Mouse (Mus musculus): Measurements from ENCODE around the gene Bclaf3.

Gene Bclaf3

GRCm38 (mm10) chrX:159626907-159627587 lies 100.6 kb downstream of the Bclaf3 start, which contains the start of gene Sh3kbp1:
Gene Sh3kbp1 (plus strand): TSS chrX:159627272.
- DNase-seq (ENCODE audit: low spot score), result peak; percentile 57

- peak; percentile 4 for DNase-seq (ENCODE audit: low spot score)
Observed at GRCm38 (mm10) chrX:159627588-159628566, 101.4 kb downstream of the Bclaf3 start.

- DNase-seq (ENCODE audit: low spot score), result no peak
Observed at GRCm38 (mm10) chrX:159628629-159629028, 102.1 kb downstream of the Bclaf3 start.

- no peak for DNase-seq (ENCODE audit: low spot score)
Observed at GRCm38 (mm10) chrX:159629203-159629602, 102.7 kb downstream of the Bclaf3 start.

- no peak for DNase-seq (ENCODE audit: low spot score)
Observed at GRCm38 (mm10) chrX:159638500-159639227, 112.2 kb downstream of the Bclaf3 start.

GRCm38 (mm10) chrX:159639991-159640390 lies 113.5 kb downstream of the Bclaf3 start:
- DNase-seq (ENCODE audit: low spot score), result no peak

All from urinary bladder, postnatal 25 days (tissue).